Mouse (Mus musculus): ENCODE results near the gene Lect2. TPM values are rescaled to one million over a fixed set of nuclear protein-coding genes. Genes with fewer than 3 reads are reported as not detected.

Gene Lect2
- polyA plus RNA-seq (2016; fragmentation: Nextera tagmentation; extraction: Ambion mirVana), result not detected in 2 replicates

GRCm38 (mm10) chr13:56548401-56548800 lies at the start of gene Lect2:
Gene Lect2 (minus strand): TSS chr13:56548502.
- no peaks in the 10 kb centered on the region for H3K9me3 ChIP-seq
- ATAC-seq (ENCODE audit: low FRiP score, low read depth), result no peak
- H3K4me2 ChIP-seq (replicated peaks), result no peak within 1 kb of the TSS
- WGBS, result 81% methylated on average over 9 of the region's 9 CpGs
- H3K27ac ChIP-seq (replicated peaks), result no peak within 1 kb of the TSS
- H3K36me3 ChIP-seq, result no peaks in the 10 kb centered on the region
- H3K4me1 ChIP-seq, result peaks cover 7% of the 10 kb centered on the region; the same call in 1 of the 2 replicates
- no peak within 1 kb of the TSS for H3K9ac ChIP-seq (replicated peaks)
- no peak within 1 kb of the TSS for H3K4me3 ChIP-seq
- no peaks in the 10 kb centered on the region for H3K27me3 ChIP-seq

- H3K27ac ChIP-seq (replicated peaks), result no peak overlapping the region
- WGBS, result 50% methylated on average over 4 of the region's 4 CpGs
- no peaks in the 10 kb centered on the region for H3K9me3 ChIP-seq
- no peaks in the 10 kb centered on the region for H3K36me3 ChIP-seq
- no peak overlapping the region for H3K9ac ChIP-seq (replicated peaks)
- no peak overlapping the region for H3K4me3 ChIP-seq
- ATAC-seq (ENCODE audit: low FRiP score, low read depth), result no peak
- 0 out of 2 replicates have a peak, but pooled peaks cover 7% of the 10 kb centered on the region for H3K27me3 ChIP-seq
- H3K4me1 ChIP-seq, result peaks cover 15% of the 10 kb centered on the region
- no peak overlapping the region for H3K4me2 ChIP-seq (replicated peaks)
Observed at GRCm38 (mm10) chr13:56597296-56597695, 49.0 kb upstream of the Lect2 start.

- ATAC-seq (ENCODE audit: low FRiP score, low read depth), result no peak
- WGBS, result 68% methylated on average over 8 of the region's 8 CpGs
- no peaks in the 10 kb centered on the region for H3K9me3 ChIP-seq
Observed at GRCm38 (mm10) chr13:56595246-56595645, 46.9 kb upstream of the Lect2 start.

GRCm38 (mm10) chr13:56593961-56594391 lies 45.7 kb upstream of the Lect2 start:
- Histone ChIP-seq H3K4me3 (no peak overlapping the region), H3K9ac (replicated peaks) (no peak overlapping the region), H3K4me2 (replicated peaks) (no peak overlapping the region), H3K9me3 (no peaks in the 10 kb centered on the region), H3K27me3 (peaks cover 26% of the 10 kb centered on the region), H3K4me1 (peaks cover 19% of the 10 kb centered on the region), H3K36me3 (no peaks in the 10 kb centered on the region), H3K27ac (replicated peaks) (no peak overlapping the region)
- WGBS, result 80% methylated on average over 7 of the region's 7 CpGs
- ATAC-seq (ENCODE audit: low FRiP score, low read depth), result no peak

More at GRCm38 (mm10) chr13:56595246-56595645, 46.9 kb upstream of the Lect2 start:
- Histone ChIP-seq H3K4me3 (no peak overlapping the region), H3K36me3 (no peaks in the 10 kb centered on the region), H3K4me2 (replicated peaks) (no peak overlapping the region), H3K27me3 (peaks cover 26% of the 10 kb centered on the region), H3K4me1 (peaks cover 11% of the 10 kb centered on the region), H3K9ac (replicated peaks) (no peak overlapping the region), H3K27ac (replicated peaks) (no peak overlapping the region)

GRCm38 (mm10) chr13:56593196-56593595 lies 44.9 kb upstream of the Lect2 start:
- Histone ChIP-seq H3K27ac (replicated peaks) (no peak overlapping the region), H3K4me2 (replicated peaks) (no peak overlapping the region), H3K4me1 (peaks cover 18% of the 10 kb centered on the region), H3K4me3 (no peak overlapping the region), H3K36me3 (no peaks in the 10 kb centered on the region), H3K9ac (replicated peaks) (no peak overlapping the region), H3K27me3 (peaks cover 26% of the 10 kb centered on the region), H3K9me3 (no peaks in the 10 kb centered on the region)
- WGBS, result 91% methylated on average over 5 of the region's 5 CpGs
- no peak for ATAC-seq (ENCODE audit: low FRiP score, low read depth)

- 75% methylated on average over 2 of the region's 2 CpGs for WGBS
- H3K27ac ChIP-seq (replicated peaks), result no peak overlapping the region
- ATAC-seq (ENCODE audit: low FRiP score, low read depth), result no peak
Observed at GRCm38 (mm10) chr13:56591939-56592338, 43.6 kb upstream of the Lect2 start.

GRCm38 (mm10) chr13:56591191-56591590 lies 42.9 kb upstream of the Lect2 start:
- Histone ChIP-seq H3K4me2 (replicated peaks) (no peak overlapping the region), H3K27me3 (peaks cover 22% of the 10 kb centered on the region), H3K4me1 (peaks cover 8% of the 10 kb centered on the region; the same call in 1 of the 2 replicates), H3K9ac (replicated peaks) (no peak overlapping the region), H3K4me3 (no peak overlapping the region), H3K27ac (replicated peaks) (no peak overlapping the region), H3K36me3 (no peaks in the 10 kb centered on the region), H3K9me3 (no peaks in the 10 kb centered on the region)
- 91% methylated on average over 8 of the region's 8 CpGs for WGBS
- ATAC-seq (ENCODE audit: low FRiP score, low read depth), result no peak

More at GRCm38 (mm10) chr13:56591939-56592338, 43.6 kb upstream of the Lect2 start:
- Histone ChIP-seq H3K4me3 (no peak overlapping the region), H3K9ac (replicated peaks) (no peak overlapping the region), H3K36me3 (no peaks in the 10 kb centered on the region), H3K4me2 (replicated peaks) (no peak overlapping the region), H3K4me1 (peaks cover 8% of the 10 kb centered on the region), H3K9me3 (no peaks in the 10 kb centered on the region), H3K27me3 (peaks cover 26% of the 10 kb centered on the region)

GRCm38 (mm10) chr13:56590202-56590601 lies 41.9 kb upstream of the Lect2 start:
- WGBS, result 85% methylated on average over 5 of the region's 5 CpGs
- Histone ChIP-seq H3K4me2 (replicated peaks) (no peak overlapping the region), H3K27ac (replicated peaks) (no peak overlapping the region), H3K9me3 (no peaks in the 10 kb centered on the region), H3K36me3 (no peaks in the 10 kb centered on the region), H3K9ac (replicated peaks) (no peak overlapping the region), H3K27me3 (peaks cover 20% of the 10 kb centered on the region), H3K4me3 (no peak overlapping the region), H3K4me1 (peaks cover 8% of the 10 kb centered on the region; the same call in 1 of the 2 replicates)
- no peak for ATAC-seq (ENCODE audit: low FRiP score, low read depth)

- Histone ChIP-seq H3K9me3 (no peaks in the 10 kb centered on the region), H3K4me2 (replicated peaks) (no peak overlapping the region), H3K4me3 (no peak overlapping the region), H3K4me1 (peaks cover 11% of the 10 kb centered on the region; the same call in 1 of the 2 replicates), H3K9ac (replicated peaks) (no peak overlapping the region), H3K27me3 (peaks cover 27% of the 10 kb centered on the region), H3K27ac (replicated peaks) (no peak overlapping the region), H3K36me3 (no peaks in the 10 kb centered on the region)
- ATAC-seq (ENCODE audit: low FRiP score, low read depth), result no peak
- WGBS, result 86% methylated on average over 14 of the region's 14 CpGs
Observed at GRCm38 (mm10) chr13:56588454-56589117, 40.3 kb upstream of the Lect2 start.

- H3K36me3 ChIP-seq, result no peaks in the 10 kb centered on the region
- 88% methylated on average over 3 of the region's 3 CpGs for WGBS
- no peaks in the 10 kb centered on the region for H3K9me3 ChIP-seq
- no peak overlapping the region for H3K4me2 ChIP-seq (replicated peaks)
- H3K4me1 ChIP-seq, result peaks cover 35% of the 10 kb centered on the region
- no peak for ATAC-seq (ENCODE audit: low FRiP score, low read depth)
- no peak overlapping the region for H3K9ac ChIP-seq (replicated peaks)
- H3K27ac ChIP-seq (replicated peaks), result no peak overlapping the region
- no peak overlapping the region for H3K4me3 ChIP-seq
- peaks cover 15% of the 10 kb centered on the region for H3K27me3 ChIP-seq
Observed at GRCm38 (mm10) chr13:56586046-56586445, 37.7 kb upstream of the Lect2 start.

GRCm38 (mm10) chr13:56582720-56583119 lies 34.4 kb upstream of the Lect2 start:
- H3K4me3 ChIP-seq, result no peak overlapping the region
- 17% methylated on average over 3 of the region's 3 CpGs for whole genome bisulfite sequencing
- H3K27ac ChIP-seq (replicated peaks), result peak overlapping the region; percentile 92
- H3K36me3 ChIP-seq, result no peaks in the 10 kb centered on the region
- ATAC-seq (ENCODE audit: low FRiP score, low read depth), result no peak; the same call in 1 of the 2 replicates
- no peaks in the 10 kb centered on the region for H3K9me3 ChIP-seq
- H3K4me1 ChIP-seq, result peaks cover 34% of the 10 kb centered on the region
- no peak overlapping the region for H3K9ac ChIP-seq (replicated peaks)
- peaks cover 7% of the 10 kb centered on the region; the same call in 1 of the 2 replicates for H3K27me3 ChIP-seq
- peak overlapping the region; percentile 44 for H3K4me2 ChIP-seq (replicated peaks)

- H3K27ac ChIP-seq (replicated peaks), result peak overlapping the region; percentile 92
- H3K9me3 ChIP-seq, result no peaks in the 10 kb centered on the region
- peak overlapping the region; percentile 4; the same call in 1 of the 2 replicates for H3K4me3 ChIP-seq
- H3K36me3 ChIP-seq, result no peaks in the 10 kb centered on the region
- 1% methylated on average over 6 of the region's 6 CpGs for WGBS
- ATAC-seq (ENCODE audit: low FRiP score, low read depth), result peak; percentile 98
- peaks cover 34% of the 10 kb centered on the region for H3K4me1 ChIP-seq
- peak overlapping the region; percentile 44 for H3K4me2 ChIP-seq (replicated peaks)
- H3K27me3 ChIP-seq, result peaks cover 7% of the 10 kb centered on the region; the same call in 1 of the 2 replicates
- H3K9ac ChIP-seq (replicated peaks), result peak overlapping the region; percentile 20; the same call in 1 of the 2 replicates
Observed at GRCm38 (mm10) chr13:56581961-56582434, 33.7 kb upstream of the Lect2 start.
